Mouse (Mus musculus): ENCODE results near the gene Tenm4.

Gene Tenm4

GRCm38 (mm10) chr7:96725603-96726002 lies 554.6 kb downstream of the Tenm4 start:
- no peak for DNase-seq (ENCODE audit: low spot score in 2 of 2)

DNA sequence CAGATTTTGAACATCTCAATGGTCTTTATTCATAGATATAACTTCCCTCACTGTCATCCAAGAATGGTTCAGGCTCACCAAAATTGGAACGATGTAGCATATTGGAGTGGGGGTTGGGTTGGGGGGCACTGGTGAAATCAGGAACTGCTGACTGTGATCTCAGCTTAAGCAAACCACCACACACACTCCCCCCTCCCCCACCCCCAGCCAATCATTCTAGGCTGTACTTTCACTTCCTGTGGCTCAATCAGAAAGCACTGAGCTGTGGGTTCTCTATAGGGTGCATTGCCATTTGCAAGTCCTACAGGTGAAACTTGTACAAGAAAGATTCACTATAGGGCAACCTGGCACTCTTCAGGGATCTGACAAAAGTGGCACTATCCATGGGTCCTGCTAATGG lies 559.3 kb downstream of the Tenm4 start:
- no peak for DNase-seq (ENCODE audit: low spot score in 2 of 2)

DNA sequence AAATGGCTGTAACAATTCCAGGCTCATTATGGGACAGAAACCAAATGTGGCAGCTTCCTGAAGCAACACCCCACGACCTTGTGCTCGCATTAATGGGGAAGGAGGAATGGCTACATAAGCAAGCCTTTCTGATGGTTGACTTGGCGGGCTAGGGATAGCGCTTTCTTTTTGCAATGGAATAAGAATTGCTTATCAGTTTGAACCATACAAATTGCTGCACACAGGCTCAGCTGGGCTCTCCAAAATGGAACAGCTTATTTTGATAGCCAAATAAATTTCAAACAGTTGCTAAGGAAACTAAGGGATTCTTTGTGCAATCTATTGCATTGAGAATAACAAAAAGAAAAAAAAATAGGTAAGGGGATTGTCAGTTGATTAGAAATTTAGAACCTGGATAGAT lies 560.9 kb downstream of the Tenm4 start:
- no peak for DNase-seq (ENCODE audit: low spot score in 2 of 2)

- DNase-seq (ENCODE audit: low spot score in 2 of 2) = no peak
Observed at GRCm38 (mm10) chr7:96734315-96735058, 563.4 kb downstream of the Tenm4 start.

DNA sequence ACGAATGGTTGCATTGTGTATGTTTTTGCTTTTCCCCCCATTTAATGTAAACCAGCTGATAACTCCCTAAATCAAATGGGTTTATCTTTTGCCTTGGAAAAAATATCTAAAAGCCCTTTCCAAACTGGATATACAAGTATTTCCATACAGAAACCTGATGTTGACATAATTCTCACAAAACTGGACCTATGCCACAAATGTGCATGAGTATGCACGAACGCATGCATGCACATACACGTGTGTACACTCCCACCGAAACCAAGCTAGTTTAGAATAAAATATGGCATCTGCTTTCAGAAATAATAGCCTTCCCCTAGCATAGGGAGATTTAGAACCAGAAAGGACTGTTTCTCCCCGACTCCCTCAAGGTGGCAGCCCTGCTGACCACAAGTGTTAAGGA lies 569.6 kb downstream of the Tenm4 start:
- DNase-seq (ENCODE audit: low spot score in 2 of 2) = no peak

GRCm38 (mm10) chr7:96742221-96742620 lies 571.2 kb downstream of the Tenm4 start:
- DNase-seq (ENCODE audit: low spot score in 2 of 2) = no peak

DNA sequence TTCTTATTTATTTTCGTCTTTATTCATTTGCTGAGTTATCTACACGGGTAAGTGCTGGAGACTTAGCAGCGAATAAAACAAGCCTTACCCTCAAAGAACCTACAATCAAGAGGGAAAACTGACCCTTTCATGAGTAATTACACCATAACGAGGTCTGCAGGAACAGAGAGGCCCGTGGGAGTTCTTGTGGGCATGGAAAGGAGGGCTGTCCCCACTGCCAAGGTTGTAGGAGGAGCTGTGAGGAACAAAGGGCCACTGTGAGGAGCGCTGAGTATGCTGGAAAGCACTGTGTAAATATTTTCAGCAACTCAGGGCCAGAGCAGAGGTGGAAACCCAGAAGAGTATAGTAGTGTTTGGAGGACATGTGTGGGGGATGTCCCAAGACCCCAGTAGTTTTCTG lies 574.9 kb downstream of the Tenm4 start:
- DNase-seq (ENCODE audit: low spot score in 2 of 2) = no peak

DNA sequence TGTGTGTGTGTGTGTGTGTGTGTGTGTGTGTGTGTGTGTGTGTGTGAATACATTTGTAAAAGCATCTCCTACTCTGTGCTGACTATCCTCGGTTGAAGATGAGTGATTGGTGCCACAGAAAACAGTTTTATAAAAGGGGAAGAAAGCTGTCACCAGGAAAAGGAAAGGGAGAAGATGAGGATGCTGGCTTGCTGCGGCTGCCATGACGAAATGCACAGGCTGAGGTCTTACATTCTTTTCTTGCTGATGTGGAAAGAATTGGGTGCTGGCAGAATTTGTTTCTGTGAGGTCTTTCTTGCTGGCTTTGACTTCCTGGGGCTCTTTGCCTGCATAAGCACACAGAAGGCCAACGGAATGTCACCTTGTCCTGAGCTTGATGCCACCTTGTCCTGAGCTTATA lies 575.7 kb downstream of the Tenm4 start:
- DNase-seq (ENCODE audit: low spot score in 2 of 2) = no peak

- no peak for DNase-seq (ENCODE audit: low spot score in 2 of 2)
Observed at GRCm38 (mm10) chr7:96748538-96749045, 577.5 kb downstream of the Tenm4 start.

GRCm38 (mm10) chr7:96749753-96750152 lies 578.7 kb downstream of the Tenm4 start:
- DNase-seq (ENCODE audit: low spot score in 2 of 2) = peak; percentile 9 to 18

- no peak for DNase-seq (ENCODE audit: low spot score in 2 of 2)
Observed at GRCm38 (mm10) chr7:96751236-96751635, 580.2 kb downstream of the Tenm4 start.

DNA sequence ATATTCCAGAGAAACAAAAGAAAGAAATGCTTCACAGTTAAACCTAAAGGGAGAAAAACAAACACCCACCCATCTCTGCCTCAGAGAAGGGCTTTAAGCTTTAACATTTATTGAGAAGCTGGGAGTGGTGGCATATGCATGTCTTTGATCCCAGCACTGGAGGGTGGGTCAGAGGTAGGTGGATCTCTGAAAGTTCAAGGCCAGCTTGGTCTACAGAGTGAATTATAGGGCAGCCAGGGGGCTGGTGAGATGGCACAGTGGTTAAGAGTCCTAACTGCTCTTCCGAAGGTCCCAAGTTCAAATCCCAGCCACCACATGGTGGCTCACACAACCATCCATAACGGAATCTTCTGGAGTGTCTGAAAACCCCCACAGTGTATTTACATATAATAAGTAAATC lies 581.7 kb downstream of the Tenm4 start:
- DNase-seq (ENCODE audit: low spot score in 2 of 2) = no peak

- no peak for DNase-seq (ENCODE audit: low spot score in 2 of 2)
Observed at GRCm38 (mm10) chr7:96753335-96754095, 582.5 kb downstream of the Tenm4 start.

DNA sequence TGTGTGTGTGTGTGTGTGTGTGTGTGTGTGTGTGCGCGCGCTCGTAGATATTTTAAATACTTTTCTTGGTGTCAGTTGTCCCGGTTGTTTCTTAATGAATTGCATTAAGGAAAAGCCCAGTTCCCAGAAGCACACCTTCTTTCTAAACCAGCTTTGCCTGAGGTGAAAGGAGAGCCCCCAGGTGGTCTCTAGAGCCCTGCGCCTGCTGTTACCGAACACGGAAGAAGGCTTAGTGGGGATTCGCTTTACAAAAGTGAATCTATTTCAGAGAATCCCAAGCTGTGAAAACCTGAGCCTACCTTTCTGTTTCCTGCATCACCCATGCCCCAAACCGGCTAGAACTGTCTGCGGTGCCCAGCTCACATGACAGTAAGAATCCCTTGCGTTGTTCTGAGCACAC lies 583.1 kb downstream of the Tenm4 start:
- DNase-seq (ENCODE audit: low spot score in 2 of 2) = no peak

- DNase-seq (ENCODE audit: low spot score in 2 of 2) = no peak
Observed at GRCm38 (mm10) chr7:96755459-96756094, 584.5 kb downstream of the Tenm4 start.

DNA sequence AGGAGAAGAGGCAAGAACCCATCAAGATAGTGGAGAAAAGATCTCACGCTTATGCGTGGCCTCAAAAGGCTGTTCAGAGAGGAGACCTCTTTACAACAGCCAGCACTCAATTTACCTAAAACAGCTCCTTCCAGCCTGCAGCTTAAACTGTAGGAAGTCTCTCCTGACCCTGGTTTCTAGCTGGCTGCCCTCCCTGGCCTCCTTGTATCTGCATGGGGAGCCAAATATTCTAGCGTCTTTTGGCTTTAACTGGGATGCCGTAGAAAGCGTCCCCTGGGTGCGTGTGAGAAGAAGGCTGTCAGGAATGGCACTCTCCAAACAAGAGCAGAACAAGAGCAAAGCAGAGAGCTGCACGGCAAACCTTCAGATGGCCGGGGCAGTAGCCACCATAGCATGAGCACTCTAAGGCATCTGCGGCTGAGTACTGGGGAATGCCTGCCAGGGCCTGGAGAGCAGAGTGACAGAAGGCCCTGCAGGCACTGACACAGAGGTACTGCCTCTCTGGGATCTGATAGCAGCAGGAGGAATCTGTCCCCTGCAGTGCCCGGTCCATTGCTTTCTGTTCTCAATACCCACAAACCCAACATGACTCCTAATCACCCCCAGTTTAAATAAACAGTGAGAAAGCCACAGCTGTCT lies 585.2 kb downstream of the Tenm4 start:
- peak in 1 of 2 experiments; percentile 24 for DNase-seq (ENCODE audit: low spot score in 2 of 2)

DNA sequence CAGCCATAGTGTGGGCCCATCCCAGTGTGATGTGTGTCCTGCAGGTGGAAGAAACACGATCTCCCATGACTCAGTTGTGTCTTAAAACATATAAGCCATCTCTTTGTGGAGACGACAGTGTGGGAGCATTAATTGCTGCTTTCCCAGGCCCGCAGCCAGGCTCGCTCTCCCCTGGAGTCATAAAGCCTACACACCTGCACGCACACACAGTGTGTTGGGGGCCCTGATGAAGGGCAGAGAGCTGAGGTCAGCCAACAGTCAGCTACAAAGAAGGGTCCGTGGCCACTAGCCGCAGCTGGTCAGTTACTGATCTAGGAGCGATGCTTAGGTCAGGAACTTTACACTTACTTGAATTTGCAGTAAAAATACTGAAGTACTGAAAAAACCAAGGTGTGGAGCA lies 586.0 kb downstream of the Tenm4 start:
- no peak for DNase-seq (ENCODE audit: low spot score in 2 of 2)

- DNase-seq (ENCODE audit: low spot score in 2 of 2) = no peak
Observed at GRCm38 (mm10) chr7:96760208-96760607, 589.2 kb downstream of the Tenm4 start.

DNA sequence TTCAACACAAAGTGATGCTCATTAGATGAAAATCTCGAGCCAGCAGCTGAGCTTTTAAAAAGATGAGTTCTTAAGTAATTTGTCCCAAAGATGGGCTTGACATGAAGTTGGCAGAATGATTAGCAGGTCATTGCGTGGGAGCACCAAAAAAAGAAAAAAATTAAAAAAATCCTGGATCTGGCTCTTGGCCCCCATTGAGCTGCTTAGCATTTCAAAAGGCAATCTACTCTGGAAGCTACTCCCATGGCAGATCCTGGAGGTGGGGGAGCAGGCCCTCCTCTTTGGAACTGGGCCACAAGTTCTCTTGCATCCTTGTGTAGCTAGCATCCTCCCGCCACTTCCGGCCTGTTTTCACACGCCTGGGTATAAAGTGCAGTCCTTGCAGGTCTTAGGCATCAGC lies 590.1 kb downstream of the Tenm4 start:
- DNase-seq (ENCODE audit: low spot score in 2 of 2) = no peak

DNA sequence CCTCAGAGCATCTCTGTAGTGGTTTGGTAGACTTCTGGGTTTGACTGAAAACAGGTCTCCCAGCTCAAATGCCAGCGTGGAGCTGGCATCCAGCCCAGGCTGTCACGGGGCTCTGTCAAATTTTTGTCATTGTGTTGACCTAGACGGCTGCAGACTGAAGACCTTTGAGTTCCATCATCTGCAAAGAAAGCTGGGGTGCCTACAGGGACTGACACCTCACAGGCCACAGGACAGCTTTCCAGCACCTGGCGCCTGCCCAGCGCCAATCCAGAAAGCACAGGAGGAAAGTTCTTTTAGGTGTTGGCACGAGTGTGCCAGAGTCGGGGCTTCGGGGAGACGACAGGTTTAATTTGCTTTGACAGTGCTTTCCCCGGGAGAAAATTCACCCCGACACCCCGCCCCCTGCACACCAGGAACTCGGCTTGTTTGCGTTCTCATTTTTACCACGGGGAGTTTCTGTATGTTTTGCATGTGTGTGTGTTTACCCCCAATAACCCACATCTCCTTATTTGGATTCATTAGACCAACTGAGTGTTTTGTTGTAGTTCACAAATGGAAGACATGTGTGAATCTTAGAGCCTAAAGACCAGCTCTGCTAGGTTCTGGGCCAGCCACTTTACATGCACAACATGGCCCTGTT lies 594.4 kb downstream of the Tenm4 start:
- no peak for DNase-seq (ENCODE audit: low spot score in 2 of 2)

DNA sequence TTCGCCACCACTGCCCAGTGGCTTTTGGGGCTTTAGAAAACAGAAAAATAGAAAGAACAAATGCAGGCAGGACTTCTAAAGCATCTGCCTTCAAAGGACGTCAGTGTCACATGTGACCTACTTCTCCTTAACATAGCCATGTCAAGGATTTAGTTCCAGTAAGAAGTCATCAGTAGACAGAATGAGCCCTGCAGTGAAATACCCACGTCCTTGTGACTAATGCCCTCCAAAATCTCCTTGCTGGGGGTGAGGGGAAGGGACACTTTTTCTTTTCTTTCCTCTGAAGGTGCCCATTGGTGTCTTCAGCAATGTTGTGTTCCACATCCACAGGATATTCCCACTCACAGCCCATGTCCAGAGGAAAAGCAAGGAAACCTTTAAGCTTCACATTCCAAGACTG lies 596.0 kb downstream of the Tenm4 start:
- DNase-seq (ENCODE audit: low spot score in 2 of 2) = no peak

DNA sequence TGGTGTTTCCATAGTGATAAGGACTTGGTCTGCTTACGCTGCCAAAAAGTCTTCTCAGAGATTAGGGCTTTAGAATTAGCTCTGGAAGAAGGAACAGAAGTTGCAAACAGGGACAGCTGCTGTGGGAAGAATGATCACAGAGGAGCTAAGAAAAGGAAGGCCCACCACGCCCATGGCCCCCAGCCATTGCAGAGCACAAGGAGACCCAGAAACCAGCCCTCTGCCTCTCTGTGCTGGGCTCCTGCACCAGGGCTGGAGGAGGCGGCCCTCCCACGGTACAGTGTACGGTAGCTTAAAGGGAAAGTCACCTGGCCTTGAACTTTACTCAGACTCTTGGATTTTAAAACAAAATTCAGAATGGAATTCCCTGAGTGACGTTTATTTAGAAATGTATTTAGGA lies 597.7 kb downstream of the Tenm4 start:
- no peak for DNase-seq (ENCODE audit: low spot score in 2 of 2)

Data from heart, adult 9 months (tissue).